Mouse (Mus musculus) lung, postnatal 36 days (tissue): Measurements from ENCODE around the gene Ccm2.

Experiments
- DNase-seq: peaks from one replicate; pipeline ENCODE4 v3.0.0; 2022; ENCODE audit warnings: mixed read lengths

Ccm2 gene

DNA sequence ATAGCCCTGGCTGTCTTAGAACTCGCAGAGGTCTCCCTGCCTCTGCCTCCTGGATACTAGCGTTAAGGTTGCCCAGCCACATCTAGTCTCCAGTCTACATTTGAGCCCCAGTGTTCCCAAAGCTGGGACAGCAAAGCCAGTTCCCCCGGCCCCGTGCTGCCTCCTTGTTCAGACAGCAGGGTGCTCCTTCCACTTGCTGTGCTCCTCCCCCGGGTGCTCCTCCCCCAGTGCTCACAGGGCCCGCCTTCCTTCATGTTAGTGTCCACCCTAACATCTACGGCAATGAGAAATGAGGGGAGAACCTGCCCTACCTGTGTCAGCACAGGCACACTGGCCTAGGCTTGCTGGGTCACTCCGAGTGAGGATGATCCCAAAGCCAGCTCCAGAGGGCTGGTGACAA, 39.1 kb downstream of the Ccm2 start:
- DNase-seq = no peak

DNA sequence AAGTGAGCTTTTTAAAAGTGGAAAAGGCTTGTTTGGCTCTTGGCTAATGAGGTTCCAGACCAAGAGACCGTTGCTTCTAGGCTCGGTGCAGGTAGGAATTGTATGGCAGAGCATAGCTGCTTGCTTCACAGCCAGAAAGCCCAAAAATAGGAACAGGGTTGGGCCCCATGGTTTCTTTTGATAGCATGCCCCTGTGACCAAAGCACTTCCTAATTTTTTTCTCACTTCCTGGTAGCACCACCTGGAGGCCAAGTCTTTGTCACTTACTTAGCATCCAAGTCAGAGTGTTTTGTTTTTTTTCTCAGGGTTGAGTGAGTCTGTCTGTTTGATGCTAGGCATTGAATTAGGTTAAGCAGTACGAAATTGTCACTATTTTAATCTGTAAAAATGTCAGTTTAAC, 40.0 kb downstream of the Ccm2 start:
- DNase-seq = peak; percentile 66

DNA sequence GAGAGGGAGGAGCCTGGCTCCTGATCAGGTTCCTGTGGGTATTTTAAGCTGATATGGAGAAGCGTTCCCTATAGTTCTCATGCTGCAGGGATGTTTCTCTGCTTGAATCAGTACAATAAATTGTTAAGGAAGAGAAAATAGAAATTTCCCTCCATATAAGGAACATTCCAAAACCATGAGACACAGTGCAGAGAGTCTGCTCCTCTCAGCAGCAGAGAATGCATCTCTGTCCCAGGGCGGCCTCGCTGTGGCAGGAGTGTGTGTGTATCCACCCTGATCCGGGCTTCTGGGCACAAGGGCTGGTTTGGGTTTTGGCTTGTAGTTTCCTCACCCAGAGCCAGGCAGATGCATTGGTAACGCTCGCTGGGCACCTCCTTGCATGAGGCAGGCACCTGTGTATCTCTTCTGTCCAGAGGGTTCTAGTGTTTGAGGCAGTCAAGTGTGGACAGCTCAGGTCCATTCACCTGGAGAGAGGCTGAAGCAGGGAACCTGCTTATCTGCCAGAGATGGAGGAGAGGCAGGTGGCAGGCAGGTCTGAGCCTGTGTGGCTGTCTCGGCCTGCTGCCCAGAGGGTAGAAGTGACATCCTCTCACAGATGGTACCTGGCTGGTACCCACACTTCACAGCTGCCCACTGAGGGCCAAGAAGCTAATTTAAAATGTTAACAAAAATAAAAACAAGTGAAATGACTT, 40.7 kb downstream of the Ccm2 start:
- no peak for DNase-seq

DNA sequence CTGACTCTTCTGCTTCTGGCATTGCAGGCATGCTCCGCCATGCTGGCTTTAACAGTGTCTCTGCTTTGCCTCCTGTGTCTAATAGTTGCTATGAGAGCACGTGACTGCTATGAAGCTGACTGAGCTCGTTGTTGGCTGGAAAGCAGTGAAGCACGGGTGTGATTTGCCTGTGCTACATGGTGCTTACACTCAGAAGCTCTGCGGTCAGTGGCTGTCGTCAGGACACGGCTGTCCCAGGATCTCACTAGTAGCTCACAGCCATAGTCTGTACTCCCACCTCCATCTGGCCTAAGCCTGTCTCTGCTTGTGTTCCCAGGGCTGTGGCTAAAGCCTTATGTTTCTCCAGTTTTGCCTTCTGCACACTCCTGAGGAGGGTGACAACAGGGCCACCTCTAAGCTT, 41.6 kb downstream of the Ccm2 start:
- no peak for DNase-seq

DNA sequence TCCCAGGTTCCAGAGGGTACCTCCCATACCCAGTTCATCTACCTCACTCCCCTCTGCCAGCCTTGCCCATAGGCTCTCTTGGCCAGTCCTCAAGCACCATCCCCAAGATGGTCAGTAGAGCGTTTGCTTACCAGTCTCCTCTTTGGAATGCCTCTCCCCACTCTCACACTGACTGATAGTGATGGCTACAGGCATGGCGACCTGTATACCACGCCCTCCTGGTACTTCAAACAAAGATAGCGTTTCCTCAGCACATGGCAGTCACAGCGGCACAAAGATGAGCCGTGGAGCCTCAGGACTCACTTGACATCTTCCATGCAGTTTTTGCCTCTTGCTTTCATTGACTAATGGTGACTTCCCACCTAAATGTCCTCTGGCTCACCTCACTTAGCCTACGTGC, 43.2 kb downstream of the Ccm2 start:
- DNase-seq = no peak

DNA sequence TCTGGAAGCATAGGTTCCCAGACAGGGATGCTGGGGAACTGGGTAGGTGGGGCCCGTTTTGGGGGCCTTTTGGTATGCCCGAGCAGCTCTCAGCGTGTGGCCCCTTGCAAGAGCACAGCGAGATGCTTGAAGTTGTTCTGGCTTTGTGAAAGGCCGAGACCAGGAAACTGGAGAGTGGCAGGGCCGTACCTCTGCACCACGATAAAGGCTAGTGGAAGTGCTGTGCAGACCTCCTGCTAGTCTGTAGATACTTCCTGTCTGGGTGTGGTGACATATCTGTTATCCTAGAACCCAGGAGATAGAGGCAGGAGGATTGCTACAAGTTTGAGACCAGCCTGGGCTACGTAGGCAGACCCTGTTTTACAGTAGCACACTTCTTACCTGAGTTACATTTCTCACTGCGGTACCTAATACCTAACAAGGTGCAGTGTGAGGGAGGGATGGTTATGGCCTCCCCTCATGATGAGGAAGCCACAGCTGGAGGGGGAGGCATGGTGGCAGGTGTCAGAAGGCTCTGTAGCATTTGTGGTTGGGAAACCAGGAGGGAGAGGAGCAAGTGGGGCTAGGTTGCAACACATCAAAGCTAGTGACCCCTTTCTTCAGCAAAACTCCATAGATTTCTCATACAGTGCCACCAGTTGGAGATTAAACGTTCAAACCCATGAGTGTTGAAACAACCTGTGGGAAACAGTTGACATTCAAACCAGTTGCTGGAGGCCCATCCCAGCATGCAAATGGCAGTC, 44.4 kb downstream of the Ccm2 start:
- no peak for DNase-seq

DNA sequence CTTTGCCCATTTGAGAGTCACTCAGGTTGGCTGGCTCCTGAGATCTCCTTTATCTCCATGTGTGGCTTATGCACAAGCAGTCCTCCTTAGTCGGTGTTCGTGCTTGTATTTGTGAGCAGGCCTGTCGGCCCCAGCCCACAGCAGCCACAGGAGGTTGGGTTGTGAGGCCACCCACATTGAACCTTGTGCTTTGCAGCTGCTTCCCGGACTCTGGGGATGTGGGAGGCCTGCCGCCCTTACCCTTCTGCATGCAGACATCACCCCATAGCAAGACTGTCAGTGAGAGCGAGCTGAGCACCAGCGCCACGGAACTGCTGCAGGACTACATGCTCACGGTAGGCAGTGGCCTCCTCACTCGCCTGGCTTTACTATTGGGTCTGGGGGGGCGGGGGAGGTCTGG, 46.7 kb downstream of the Ccm2 start:
- no peak for DNase-seq

DNA sequence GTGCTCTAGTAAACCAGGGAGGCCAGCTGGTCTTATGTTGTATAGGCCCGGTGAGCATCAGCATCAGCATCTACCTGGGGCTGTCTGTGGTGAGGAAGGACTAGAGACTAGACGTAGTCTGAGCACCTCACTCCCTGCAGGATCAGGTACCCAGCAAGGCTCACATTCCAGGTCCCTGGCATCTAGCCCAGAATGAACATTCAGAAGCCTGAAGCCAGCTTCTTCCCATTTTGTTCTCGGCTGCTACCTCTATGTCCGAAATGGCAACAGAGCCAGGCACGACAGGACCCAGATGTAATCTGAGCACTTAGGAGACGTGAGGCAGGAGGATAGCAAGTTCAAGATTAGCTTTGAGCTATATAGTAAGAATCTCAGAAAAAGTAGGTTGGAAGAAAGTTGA, 48.2 kb downstream of the Ccm2 start:
- no peak for DNase-seq

DNA sequence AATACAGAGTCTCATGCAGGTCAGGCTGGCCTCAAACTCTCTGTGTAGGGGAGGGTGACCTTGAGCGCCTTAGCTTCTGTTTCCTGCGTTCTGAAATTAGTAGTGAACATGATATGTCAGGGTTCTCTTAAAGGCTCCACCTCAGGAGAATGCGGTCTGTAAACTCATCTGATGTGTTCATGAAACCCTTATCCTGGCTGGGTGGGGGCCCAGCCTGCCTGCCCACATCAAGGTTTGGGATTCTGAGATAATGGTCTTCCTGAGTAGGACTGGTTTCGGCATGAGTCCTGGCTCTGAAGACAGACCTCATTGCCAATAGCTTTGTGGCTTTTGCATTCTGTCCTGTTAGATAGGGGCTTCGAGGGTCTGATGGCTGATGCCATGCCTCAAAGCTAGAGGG, 48.7 kb downstream of the Ccm2 start:
- no peak for DNase-seq

DNA sequence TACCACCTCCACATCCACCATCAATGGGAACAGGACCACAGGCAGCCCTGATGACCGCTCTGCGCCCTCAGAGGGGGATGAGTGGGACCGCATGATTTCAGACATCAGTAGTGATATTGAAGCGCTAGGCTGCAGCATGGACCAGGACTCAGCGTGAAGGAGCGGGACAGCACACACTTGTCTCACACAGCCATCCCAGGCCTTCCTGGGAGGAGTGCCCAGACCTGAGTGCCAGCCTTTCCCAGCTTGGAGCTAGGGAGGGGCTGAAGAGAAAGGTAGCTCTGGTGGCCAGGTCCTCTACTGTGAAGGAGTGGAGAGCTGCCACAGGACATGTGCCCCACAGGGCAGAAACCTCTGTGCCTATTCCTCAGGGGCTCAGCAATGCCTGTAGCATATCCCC, 49.5 kb downstream of the Ccm2 start:
- no peak for DNase-seq

DNA sequence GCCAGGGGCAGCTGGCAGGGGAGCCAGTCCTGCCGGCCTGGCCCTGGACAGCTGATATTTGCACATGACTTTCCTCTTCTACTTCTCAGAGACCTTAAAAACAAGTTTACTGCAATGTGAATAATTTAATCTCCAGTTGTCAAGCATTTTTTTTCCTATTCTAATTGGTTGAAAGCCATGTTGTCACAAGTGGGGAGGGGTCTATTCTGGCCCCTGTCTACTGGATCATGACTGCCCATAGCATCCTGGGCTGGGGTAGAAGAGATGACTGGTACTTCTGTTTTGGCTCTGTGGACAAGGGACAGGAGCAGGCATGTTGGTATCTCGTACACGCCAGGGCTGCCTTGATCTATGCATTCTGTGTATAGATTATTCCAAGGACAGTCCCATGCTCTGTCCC, 49.9 kb downstream of the Ccm2 start:
- DNase-seq = no peak

DNA sequence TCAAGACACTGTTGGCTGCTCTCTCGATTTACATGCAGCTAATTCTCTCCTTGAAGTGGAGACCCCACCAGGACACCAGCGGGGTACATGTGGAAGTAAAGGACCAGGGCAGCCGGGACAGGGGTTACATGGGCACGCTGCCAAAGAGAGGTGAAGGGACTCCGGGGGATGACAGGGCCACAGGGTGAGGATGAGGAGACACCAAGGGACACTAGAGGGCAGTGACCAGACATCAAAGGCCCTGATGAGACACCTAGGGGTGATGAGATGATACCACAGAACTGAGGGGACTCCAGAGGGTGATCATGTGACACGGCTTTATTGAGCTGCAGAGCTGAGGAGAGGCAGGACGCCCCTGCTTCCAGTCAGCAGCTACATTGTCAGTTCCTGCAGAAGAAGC, 50.8 kb downstream of the Ccm2 start:
- no peak for DNase-seq

DNA sequence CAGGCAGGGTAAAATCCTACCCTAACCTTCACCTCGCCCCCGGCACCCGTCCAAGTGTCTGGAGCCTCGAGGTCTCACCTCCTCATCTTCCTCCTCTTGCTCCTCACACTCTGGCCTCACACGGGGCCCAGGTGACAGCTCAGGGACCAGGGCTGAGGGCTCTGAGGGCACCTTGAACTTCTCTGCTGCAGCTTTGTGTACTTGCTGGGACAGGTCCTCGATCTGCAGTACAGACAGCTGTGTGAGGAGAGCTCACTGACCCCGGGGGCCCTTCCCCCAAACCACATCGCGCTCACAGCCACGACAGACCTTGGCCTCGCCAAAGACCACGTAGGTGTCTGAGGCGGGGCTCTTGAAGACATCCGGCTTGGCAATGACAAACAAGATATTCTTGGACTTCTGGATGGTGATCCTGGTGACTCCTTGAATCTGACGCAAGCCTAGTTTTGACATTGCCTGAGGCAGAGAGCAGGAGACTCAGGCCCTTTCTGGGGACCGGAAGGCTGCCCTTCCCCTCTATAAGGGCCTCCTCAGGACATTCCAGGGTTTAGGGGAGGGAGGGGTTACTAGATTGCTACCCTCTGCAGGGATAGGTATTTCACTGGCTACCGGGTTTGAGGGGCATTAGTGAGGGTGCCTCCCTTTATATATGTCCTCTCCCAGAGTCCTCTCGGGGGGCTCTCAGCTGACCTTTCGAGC, 51.7 kb downstream of the Ccm2 start:
- DNase-seq = peak; percentile 15

DNA sequence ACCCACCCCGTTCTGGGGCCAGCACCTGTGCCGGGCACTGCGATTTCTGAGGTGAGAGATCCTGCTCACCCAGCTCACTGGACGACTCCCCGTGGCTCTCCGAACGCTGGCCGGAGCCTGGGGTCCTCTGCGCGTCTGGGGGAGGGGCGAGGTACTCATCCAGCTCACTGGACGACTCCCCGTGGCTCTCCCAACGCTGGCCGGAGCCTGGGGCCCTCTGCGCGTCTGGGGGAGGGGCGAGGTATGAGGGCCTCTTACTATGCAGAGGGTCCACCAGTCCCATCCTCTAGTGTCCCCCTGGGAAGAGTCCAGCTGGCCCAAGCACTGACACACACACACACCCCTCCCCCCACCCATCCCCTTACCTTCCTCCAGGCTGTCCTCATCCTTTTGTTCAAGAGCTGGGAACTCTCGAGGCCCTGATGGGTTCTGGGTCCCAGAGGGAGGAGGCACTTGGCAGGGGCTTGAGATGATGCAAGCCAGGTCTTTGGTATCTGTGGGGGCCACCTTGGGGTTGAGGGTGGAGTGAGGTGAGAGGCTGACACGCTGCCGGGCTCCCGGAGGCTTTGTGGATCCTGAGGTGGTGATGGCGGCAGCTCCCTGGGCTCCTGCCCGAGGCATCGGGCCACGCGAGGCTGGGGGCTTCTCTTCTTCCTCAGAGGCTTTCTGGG, 52.5 kb downstream of the Ccm2 start:
- DNase-seq = no peak

DNA sequence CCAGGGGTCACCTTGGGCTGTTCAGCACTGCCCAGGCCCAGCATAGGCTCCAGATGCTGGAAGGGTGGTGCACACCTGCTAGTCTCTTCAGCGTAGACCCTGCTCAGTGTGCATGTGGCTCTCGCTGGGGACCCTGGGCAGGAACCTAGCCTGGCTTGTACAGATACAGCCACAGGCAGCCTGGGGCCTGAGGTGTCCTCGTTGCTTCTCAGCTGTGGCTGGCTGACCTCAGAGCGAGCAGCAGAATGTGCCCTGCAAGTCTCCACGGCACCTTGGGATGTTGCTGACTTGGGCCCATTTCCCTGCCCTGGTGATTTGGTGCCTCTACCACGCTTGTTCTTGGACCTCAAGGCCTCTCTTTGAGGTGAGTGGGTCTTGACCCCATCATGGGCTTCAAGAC, 53.1 kb downstream of the Ccm2 start:
- DNase-seq = no peak

DNA sequence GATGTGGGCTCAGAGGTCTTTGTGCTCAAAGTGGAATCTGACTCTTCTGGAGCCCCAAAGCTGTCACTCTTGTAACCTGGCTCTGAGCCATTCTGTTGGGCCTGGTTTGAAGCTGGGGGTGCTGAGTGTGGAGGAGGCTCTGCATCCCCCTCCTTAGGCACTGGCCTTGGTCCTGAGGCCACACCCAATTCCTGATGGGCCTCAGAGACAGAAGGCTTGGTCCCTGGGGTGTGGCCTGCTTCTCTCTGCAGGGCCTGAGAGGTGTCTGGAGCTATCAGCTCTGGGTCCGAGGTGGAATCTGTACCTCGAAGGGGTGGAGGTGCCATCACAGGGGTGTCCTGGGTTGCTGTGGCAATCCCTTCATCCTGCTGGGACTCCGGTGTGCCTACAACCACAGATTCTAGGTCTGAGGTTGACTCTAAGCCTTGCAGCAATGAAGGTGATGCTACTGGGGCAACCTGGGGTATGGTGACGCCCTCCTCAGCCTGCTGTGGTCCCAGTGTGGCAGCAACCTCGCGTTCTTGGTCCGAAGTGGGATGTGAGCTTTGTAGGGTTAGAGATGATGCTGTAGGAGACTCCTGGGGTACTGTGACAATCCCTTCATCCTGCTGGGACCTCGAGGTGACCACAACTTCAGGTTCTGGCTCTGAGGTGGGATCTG, 53.7 kb downstream of the Ccm2 start:
- no peak for DNase-seq

DNA sequence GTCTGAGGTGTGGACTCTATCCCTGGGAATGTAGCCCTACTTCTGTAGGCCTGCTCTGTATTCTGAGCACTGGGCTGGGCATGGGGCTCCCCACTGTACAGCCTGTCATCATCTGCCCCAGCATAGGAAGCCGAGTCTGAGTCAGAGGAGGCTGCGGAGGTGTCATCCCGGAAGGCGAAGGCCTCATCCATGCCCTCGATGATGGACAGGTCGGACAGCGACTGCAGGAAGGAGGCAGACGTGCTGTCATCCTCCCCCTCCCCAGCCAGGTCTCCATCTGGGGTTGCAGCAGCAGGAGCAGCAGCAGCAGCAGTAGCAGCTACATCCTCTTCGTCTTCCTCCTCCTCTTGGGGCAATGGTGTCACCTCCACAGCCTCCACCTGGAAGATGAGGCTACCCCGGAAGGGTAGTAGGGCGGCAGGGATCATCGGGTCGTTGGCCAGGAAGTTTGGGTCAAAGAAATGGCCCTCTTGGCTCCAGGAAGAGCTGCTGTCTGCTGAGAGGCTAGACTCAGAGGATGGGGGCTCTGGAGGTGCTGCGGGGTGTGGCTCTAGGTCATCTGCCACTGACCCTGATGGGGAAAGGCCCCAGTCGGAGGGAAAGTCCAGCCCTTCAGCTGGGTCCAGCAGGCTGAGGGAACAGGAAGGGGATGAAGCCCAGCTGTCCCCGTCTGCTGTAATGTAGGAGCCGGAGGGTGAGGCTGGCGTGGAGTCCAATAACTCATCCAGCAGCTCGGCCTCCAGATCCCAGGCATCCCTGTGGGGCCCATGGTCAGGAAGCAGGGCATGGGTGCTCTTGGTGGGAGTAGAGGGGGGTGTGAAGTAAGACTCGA, 55.2 kb downstream of the Ccm2 start:
- DNase-seq = no peak

DNA sequence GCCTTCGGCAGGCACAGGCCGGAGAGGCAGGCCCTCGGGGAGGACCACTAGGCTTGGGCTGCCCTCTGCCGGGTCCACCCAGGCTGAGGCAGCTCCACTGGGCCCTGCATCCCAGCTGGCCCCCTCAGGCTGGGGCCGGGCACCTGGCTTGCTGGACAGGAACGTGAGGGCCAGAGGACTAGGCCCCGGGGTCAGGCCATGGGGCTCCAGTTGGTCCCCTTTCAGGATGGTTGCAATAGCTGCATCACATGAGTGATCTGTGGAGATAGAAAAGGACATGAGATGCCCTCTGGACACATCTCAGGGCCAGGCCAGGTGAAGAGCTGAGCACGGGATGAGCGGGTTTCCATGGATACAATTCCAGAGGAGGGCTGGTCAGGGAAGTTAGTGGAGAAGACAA, 56.0 kb downstream of the Ccm2 start:
- DNase-seq = no peak

DNA sequence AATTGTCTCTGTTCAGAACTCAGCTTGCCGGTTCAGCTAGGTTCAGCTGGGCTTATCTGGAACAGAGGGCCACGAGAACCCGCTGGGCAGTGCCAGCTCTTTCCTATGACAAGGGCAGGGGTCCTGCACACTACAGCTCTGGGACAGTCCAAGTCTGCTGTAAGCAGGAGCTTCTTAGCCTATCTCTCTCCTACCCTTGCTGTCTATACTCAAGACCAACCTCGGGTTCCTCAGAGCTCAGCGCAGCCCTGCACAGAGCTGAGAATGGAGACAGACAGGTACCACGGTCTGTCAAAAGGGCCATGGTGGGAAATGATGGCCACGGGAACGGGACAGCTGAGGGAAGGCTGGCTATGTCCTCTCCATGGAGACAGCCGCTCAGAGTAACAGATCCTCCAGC, 56.5 kb downstream of the Ccm2 start:
- no peak for DNase-seq

DNA sequence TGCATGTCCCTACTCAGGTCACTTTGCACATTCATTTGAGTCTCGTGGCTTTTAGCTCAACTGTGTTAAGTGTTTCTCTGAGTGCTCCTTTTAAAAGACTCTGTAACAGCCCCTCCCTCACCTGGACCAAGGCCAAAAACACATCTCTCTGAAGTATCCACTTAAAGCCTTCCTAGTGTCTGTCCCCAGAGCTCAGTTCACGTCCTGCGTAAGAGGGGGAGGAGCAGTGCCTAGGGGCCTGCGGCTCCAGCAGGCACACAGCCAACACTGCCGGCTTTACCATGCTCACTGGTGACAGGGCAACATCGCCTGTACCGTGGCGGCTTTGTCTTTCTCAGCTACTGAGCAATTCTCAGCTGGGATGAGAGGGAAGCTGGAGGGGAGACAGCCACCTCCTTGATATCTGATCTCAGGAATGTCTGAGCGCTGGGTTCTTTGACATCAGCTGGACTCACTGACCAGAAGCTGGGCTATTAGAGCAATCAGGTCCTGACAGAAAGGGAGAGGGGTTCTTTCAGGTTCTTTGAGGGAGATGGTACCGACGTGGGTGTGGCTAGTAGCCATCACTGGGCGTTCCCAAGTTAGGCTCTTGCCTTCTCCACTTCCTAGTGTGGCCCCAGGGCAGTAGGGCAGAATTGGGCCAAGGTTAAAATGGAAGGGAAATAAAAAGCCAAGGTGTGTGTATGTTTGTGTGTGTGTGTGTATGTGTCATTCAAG, 57.4 kb downstream of the Ccm2 start:
- peak; percentile 61 for DNase-seq

DNA sequence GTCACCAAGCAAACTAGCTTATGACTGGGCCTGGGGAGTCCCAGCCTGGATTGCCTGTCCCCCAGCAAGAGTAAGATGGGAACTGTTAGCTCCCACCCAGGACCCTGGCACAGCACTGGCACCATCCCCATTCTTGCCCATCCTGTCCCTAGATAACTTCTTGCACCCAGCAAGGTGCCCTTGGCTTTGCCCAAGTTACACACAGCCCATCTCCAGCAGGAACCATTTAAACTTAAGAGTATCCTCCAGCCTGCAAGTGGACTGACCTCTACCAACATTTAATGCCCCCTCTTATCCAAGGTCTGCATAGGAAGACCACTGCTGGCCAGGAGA, 57.9 kb downstream of the Ccm2 start:
- no peak for DNase-seq

DNA sequence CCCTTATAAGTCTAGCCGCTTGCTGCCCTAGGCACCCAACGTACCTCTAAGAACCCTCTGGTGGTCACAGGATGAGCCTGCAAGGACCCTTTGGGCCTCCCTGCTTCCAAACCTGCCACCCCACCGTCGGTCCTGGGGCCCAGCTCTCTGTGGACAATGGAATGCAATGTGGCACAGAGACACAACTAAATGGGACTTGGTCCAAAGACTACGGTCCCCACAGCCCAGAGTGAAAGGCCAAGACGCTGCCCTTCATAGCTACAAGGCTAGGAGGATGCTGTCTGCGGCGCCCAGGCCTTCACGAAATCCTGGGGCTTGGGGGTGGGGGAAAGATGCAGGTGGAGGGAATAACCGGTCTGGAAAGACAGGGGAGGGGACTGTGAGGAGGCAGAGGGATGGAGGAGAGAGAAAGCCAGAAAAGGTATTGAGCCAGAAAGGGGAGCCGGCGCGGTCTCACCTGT, 58.4 kb downstream of the Ccm2 start:
- DNase-seq = no peak
